Mouse (Mus musculus) mouse trophoblast stem cell (cell line): ENCODE measurements around the gene Mt3.
"Not testable (repeated sequence)": the region's sequence is repeated elsewhere in the genome, so short reads cannot be mapped to it uniquely, and the experiment has no call there.

Experiments used
- in situ Hi-C, 2 experiments: fragments of 300-500 bp; cut with MseI, MboI; formaldehyde crosslinking; loops; 2 replicates in 1 of 2; 3 replicates in 1 of 2; pipeline ENCODE4 v1.15.1; 2025

Gene Mt3

DNA sequence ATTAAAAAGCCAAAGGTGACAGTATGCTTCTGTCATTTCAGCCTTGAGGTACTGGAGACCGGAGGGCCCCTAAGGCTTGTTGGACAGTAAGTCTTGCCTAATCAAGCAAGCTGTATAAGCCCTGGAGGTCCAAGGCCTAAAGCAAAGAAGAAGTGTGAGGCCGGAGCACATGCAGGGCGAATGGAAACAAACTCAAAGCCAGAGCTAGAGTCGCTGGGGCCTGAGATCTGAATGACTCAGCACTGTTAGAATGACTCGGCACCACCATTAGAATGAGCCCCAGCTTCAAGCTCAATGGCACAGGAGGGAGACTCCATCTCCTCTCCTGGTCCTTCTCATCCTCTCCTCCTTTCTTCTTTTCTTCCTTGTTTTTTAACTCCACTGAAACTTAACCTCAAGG, 1.5 kb upstream of the Mt3 start:
- in situ Hi-C loops, result no loop called here

DNA sequence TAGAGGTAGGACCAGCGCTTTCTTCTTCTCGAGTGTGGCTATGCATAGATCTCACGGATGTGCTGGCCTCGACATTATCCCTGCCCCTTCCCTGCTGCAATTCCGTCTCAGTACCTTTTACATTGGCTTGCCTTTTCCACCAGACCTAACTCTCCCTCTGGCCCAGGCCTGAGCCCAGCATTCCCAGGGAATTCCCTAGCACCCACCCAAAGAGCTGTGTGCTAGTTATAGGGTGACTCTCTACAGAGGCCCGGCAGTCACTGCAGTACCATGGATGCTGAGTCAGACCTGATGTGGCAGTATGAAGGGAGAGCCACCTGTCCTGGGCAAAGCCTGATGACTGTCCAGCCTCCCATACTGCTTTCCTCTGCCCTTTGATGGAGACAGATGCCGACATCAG, 1.0 kb downstream of the Mt3 start:
- in situ Hi-C loops, result no loop called here

DNA sequence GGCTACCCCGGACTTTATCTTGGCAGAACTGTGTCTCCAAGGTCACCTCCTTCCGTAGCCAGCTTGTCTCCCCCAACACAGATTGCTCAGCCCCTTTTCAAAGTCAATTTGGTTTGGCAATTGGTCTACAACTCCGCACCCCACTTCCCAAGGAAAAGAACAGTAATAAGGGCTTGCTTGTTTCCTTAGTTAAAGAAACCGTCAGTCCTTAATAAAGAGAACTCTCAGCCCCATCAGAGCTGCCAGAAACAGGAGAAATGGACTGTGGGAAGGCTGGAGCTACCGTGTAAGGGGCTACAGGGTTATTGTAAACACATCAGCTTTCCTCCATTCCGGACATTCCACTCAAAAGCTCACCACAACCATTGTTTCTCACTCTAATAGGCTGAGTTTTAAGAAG, 2.1 kb downstream of the Mt3 start:
- in situ Hi-C loops, result no loop called here

DNA sequence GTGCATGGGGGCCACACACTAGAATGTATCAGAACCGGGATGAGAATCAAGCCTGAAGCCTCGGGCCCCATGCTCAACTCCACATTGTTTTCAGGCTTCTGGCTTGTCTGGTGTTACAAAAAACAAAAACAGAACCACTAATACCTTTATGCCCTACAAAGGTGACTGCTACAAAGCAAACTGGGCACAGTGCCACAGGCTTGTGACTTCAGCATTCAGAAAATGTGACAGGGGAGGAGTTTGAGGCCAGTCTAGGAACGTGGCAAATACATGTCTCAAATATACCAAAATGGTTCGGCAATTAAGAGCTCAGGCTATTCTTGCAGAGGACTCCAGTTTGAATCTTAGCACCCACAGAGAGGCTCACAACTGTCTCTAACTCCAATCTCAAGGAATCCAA, 3.7 kb downstream of the Mt3 start:
- in situ Hi-C loops, result no loop called here

DNA sequence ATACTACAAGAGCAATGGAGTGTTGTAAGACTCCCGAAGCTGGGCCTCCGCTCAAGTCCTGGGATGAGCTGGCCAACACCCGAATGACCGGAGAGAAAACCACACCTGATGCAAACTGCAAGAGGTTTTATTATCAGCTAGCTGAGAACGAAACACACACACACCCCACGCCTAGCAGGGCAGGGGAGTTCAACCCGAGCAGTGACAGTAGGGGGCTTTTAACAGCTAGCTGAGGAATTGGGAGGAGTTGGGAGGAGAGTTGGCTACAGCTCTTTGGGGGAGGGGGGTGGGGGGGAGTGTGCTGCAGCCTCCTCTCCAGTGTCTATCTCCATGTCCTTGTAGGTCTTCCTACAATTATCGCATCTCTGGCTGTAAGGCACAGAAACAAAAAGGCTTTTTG, 13.4 kb downstream of the Mt3 start:
- in situ Hi-C loops, result not testable (repeated sequence)

DNA sequence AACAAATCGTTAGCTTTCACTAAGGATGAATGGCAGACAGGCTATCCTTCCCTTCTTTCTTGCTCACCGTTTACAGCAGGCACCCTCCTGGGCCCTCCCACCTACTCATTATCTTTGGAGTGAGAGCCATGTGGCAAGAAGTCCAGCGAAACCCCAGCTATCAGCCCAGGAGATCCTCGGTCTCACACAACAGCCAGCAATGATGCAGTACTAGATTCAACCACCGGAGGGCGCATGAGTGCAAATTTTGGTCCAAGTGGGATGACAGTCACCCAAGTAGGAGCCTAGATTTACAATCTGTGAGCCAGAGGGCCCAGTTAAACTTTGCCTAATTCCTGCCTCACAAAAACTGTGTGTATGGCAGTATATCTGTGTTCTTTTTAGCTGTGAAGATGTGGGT, 14.8 kb downstream of the Mt3 start:
- in situ Hi-C loops, result no loop called here

DNA sequence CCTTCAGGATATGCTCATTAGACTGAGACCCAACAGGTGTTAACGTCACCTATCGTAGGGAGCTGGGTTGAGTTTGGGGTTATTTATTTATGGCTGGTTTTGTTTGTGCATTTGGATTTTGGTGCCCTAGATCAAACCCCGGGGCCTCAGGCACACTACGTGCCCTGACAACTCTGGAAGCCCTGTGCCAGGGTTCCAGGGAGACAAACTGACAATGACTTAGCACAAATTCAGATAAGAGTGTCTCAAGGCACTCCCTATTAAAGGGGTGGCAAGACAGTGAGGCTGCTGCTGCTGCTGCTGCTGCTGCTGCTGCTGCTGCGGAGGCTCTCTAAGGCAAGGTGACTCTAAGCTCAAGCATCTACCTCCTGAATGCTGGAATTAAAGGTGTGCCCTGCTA, 17.1 kb downstream of the Mt3 start:
- in situ Hi-C loops, result no loop called here

DNA sequence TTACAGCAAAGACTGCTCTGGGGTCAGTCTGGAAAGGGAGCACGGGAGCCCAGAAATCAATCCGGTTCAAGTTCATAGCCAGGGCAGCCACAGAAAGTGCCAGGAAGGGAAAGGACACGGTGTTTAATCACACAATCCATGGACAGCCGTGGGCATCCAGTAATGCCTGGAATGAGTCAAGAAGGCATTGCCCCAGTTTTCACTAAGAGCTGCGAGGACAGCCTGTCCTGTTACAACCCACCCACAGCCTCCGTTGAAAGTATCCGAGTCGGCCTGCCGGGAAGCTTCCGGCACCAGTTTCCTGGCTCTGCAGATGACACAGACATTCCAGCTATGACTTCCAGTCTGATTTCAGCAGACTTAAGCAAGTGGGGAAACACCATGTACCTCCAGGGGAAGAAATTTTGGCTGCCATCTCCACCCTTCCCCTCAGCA, 18.9 kb downstream of the Mt3 start:
- in situ Hi-C loops, result no loop called here

DNA sequence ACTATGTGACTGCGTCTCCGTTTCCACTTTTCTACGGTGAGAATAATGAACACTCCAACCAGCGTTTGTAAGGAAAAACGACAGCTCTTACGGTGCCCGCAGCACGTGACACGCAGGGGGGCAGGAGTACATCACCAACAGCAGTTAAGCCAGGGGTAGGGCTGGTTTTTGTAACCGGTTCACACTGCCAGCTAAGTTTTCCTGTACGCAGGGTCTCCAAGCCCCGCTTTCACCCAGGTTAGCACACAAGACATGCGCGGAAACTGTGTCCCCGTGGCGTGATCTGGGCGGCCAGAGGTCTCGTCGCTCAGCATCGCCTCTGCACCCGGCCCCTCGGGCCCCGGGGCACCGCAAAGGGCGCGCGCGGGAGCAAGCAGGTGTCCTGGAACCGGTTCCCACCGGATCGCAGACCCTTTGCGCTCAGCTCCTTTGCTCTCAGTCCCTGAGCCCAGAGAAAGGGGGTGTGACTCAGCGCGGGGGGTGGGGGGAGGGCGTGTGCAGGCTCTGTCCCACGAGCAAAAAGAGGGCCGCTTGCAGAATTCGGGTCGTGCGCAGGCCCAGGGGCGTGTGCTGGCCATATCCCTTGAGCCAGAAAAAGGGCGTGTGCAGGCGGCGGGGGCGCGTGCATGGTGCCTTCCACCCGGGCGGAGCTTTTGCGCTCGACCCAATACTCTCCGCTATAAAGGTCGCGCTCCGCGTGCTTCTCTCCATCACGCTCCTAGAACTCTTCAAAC, 19.8 kb downstream of the Mt3 start, which contains the start of gene Mt2:
Gene Mt2 (plus strand): TSS at position 590 of the 734 bp plus-strand sequence.
- in situ Hi-C loops, result no loop called here

DNA sequence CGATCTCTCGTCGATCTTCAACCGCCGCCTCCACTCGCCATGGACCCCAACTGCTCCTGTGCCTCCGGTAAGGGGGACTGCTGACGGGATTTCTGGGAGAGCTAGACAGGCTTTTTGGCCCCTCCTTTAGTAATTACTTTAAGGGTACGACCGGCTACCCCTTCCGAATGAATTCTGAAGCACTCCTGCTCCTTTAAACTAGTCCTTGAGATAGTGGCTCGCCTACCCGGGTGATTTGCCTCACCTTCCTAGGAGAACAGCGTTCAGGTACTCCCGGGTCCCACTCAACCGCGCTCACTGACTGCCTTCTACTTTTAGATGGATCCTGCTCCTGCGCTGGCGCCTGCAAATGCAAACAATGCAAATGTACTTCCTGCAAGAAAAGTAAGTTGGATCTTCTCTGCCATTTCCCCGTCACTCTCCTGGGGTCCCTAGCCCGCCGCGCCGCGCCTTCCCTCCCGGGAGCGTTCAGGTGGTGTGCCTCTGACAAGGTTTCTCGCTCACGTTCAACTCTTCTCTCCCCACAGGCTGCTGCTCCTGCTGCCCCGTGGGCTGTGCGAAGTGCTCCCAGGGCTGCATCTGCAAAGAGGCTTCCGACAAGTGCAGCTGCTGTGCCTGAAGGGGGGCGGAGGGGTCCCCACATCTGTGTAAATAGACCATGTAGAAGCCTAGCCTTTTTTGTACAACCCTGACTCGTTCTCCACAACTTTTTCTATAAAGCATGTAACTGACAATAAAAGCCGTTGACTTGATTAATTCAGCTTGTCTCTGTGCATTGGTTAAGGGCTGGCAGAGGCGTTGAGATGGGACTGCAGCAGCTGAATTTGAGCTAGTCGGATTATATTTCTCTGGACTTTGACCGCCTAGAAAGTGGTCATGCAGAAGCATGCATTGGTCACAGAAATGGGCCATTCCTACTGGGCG, 20.7 kb downstream of the Mt3 start:
- in situ Hi-C loops, result no loop called here

DNA sequence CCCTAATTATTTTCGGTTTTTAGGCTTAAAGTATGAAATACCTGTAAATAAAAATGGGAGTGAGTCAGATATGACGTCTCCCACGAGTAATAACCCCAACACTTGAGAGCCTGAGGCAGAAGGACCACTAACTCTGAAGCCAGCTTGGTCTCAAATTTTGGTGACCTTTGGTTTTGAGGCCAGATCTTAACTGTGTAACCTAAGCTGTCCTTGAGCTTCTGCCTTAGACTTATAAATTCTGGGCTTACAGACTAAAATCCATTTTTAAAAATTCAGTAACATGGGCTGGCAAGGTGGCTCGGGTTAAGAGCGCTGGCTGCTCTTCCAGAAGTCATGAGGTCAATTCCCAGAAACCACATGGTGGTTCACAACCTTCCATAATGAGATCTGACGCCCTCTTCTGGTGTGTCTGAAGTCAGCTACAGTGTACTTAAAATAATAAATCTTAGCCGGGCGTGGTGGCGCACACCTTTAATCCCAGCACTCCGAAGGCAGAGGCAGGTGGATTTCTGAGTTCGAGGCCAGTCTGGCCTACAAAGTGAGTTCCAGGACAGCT, 21.5 kb downstream of the Mt3 start:
- in situ Hi-C loops, result no loop called here

DNA sequence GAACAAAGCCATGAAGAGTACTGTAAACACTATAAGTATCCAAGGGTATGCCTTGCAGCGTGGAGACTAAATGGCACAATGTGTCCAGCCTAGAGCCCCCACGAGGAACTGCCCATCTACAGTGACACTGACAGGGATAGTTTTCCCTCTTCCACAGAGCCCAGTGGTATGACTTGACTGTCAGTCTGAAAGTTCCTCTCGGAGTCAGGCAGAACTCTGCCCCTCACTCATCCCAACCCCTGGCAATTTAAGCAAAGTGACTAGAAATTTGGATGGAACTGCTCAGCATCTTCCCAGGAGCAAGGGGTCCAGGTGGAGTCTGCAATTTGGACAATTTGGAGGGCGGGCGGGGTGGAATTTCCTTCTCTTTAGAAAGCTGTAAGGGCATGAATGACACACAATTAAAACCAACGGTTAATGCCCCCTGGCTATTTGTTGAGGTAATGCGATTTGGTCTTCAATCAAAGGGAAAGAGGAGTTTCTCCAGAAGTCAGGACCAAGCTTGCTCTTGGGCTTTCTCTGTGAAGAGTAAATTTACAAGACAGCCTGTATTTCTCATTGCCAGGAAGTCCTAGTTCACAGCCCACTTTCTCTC, 22.3 kb downstream of the Mt3 start:
- in situ Hi-C loops, result no loop called here

DNA sequence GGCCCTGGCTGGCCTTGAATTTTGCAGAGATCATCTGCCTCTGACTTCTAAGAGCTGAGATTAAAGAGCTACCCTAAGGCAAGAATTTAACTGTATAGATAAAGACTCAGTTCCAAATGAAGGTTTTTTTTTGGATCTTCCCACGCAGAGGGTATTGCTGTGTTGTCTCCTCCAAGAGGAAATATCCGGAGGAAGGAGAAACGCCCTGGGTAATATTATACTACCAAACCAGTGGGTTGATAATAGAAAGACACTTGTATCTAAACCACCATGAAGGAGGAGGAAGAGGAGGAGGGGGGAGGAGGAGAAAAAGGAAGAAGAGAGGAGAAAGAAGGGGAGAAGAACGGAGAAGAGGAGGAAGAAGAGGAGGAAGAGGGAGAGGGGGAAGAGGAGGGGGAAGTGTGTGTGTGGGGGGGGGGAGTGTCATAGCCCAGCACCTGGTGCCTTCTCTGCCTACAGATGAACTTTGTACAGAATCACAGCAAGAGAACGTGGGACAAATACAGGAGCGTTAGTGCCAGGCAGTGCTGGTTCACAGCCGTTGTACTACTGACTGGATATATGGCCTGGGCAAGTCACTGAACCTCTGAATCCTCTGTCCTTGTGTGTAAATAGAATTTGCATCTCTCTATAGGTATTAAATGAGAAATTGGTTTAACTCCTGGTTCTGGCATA, 25.4 kb downstream of the Mt3 start:
- in situ Hi-C loops, result no loop called here

DNA sequence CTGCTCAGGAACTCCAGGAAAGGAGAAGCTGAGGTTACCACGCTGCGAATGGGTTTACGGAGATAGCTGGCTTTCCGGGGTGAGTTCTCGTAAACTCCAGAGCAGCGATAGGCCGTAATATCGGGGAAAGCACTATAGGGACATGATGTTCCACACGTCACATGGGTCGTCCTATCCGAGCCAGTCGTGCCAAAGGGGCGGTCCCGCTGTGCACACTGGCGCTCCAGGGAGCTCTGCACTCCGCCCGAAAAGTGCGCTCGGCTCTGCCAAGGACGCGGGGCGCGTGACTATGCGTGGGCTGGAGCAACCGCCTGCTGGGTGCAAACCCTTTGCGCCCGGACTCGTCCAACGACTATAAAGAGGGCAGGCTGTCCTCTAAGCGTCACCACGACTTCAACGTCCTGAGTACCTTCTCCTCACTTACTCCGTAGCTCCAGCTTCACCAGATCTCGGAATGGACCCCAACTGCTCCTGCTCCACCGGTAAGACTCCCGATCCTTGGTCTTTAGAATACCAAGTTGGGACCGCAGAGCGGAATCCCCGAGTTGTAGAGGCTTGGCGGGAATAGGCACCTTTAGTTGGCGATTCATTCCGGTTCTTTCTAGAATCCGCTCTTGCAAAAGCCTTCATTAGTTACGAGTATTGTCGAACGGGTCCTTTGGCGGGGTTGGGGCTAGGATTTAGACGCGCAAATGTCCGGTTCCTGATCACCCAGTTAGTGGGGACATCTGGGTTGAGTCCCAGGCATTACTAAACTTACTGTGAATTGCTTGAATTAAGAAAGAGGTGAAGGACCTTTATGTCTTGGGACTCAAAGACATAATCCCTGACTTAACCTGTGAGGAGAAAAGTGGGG, 26.7 kb downstream of the Mt3 start, which contains the start of gene Mt1:
Gene Mt1 (plus strand): TSS at position 226 of the 856 bp plus-strand sequence.
- in situ Hi-C loops, result no loop called here

DNA sequence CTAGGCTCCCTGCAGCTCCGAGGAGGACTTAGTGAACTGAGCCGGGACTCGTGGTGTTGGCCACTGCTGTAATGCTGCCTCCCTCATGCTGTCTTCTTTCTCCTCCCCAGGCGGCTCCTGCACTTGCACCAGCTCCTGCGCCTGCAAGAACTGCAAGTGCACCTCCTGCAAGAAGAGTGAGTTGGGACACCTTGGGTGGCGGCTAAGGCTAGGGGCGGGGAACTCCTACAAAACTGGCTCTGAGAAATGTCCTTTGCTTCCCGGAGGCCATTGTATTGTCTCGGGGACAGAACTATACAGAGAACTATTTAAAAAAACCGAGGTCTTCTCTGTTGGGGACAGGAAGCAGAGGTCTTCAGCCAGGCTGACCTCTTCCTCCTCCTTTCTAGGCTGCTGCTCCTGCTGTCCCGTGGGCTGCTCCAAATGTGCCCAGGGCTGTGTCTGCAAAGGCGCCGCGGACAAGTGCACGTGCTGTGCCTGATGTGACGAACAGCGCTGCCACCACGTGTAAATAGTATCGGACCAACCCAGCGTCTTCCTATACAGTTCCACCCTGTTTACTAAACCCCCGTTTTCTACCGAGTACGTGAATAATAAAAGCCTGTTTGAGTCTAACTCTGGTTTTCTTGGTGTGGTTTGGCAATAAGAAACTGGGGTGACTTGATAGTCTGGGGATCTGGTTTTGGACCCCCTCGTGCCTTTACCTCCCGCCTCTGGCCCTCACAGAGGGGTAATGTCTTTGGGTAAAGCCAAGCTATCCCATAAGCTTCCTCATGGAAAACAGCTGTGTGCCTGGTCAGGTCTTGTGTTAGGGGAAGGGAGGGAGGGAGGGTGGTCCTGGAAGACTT, 27.5 kb downstream of the Mt3 start:
- in situ Hi-C loops, result no loop called here

DNA sequence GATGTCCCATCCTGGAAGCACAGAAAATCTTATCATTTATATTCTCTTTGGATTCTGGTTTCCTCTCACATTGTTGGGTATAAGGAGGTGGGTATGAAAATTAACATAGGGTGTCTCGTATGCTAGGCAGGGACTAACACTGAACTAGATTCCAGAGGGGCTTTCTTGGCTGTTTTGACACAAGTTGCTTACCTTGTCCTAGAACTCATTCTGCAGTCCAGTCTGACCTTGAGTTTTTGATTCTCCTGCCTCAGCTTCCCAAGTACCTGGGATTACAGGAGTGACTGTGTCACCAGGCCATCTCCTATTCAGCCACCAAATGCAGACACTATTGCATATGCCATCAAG, 28.1 kb downstream of the Mt3 start:
- in situ Hi-C loops, result no loop called here

DNA sequence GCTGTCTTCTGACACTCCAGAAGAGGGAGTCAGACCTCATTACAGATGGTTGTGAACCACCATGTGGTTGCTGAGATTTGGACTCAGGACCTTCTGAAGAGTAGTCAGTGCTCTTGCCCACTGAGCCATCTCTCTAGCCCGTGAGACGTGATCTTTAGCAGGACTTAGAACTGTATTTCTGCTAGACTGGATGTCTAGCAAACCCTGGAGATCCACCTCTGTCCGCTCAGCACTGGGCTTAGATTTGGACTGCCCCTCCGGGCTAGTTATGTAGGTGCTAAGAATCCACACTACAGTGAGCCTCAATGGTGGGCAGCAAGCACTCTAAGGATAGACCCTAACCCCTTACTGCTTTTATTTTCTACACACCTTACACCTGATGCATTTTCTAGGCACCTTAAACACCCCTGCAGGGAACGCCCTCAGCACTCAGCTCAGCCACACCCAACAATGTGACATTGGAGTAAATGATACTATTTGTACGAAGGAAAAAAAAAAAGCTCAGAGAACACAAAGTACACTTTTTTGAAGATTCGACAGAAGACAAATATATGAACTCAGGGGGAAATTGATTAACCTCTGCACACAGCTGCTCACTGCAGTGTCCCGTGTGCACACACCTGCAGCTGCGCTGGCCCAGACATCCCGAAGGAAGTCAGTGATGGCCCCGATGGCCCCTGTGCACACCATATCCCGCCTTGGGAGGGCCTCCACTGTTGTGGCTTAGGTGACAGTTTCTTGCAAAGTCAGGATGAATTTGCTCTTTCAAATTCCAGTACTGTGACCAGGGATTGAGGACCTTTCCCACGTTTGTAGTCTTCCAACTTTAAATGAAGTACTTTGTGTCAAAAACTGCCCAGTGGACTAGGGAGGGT, 29.9 kb downstream of the Mt3 start:
- in situ Hi-C loops, result no loop called here

DNA sequence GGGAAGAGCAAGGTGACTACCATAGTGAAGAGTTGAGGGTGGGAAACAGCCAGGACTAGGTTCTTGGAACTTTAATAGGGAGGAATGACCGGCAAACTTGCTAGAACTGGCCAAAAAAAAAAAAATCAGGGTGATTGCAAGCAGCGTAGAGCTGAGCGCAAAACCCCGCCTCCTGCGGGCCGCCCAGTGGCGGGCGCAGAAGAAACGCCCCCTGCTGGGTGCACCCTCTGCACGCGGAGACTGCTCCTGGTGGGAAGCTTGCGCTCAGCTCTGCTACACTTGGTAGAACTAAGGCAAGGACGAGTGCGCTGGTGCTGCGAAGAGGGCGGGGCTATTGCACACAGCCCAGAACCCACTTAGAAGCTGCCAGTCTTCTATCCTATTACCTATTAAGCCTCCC, 30.7 kb downstream of the Mt3 start:
- in situ Hi-C loops, result no loop called here

DNA sequence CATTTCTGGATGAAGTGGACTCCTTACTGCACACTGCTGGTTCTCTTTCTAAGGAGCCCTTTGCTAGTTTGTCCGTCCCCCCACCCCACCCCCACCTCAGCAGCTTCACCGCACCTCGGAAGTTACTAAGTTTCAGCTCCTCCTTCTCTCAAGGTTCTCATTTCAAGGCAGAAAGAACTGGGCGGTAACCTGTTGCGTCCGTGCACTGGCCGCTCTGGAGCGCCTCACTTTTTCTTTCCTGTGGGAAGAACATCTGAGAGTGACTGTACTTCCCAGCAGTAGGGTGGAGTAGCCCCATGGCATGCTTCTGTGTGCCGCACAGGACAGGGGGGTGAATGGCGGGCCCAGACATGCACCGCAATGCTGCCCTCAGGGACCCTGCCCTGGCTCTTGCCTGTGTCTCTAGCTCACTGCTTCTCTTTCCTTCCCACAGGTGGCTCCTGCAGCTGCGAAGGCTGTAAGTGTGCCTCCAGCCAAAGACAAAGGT, 32.0 kb downstream of the Mt3 start:
- in situ Hi-C loops, result no loop called here
